Mouse (Mus musculus) embryonic facial prominence, embryonic 10.5 days (tissue): ENCODE data around the gene Cdk20. TPM values are rescaled to one million over a fixed set of nuclear protein-coding genes. Genes with fewer than 3 reads are reported as not detected.

Experiments
- DNase-seq: peaks from one replicate; pipeline ENCODE4 v3.0.0-alpha.2; 2017; ENCODE audit warnings: low spot score
- H3K27ac ChIP-seq: fragments of 300-500 bp; sonication (generic); replicated peaks from 2 replicates; pipeline ENCODE4 v1.5.1; 2016; ENCODE audit warnings: mild to moderate bottlenecking
- H3K27me3 ChIP-seq: fragments of 300-500 bp; sonication (generic); replicated peaks from 2 replicates; pipeline ENCODE4 v1.6.1; 2016; ENCODE audit warnings: low read depth, mild to moderate bottlenecking; ENCODE audit not compliant: poor library complexity, severe bottlenecking
- H3K36me3 ChIP-seq: fragments of 300-500 bp; sonication (generic); replicated peaks from 2 replicates; pipeline ENCODE4 v1.6.1; 2016; ENCODE audit warnings: mild to moderate bottlenecking, moderate library complexity
- H3K4me1 ChIP-seq: fragments of 300-500 bp; sonication (generic); 2 replicates; pipeline ENCODE4 v1.6.1; 2016
- H3K4me3 ChIP-seq: fragments of 300-500 bp; sonication (generic); 2 replicates; pipeline ENCODE4 v1.5.1; 2016; ENCODE audit warnings: mild to moderate bottlenecking, moderate library complexity
- H3K9me3 ChIP-seq: fragments of 300-500 bp; sonication (generic); 2 replicates; pipeline ENCODE4 v1.6.1; 2016; ENCODE audit warnings: mild to moderate bottlenecking
- WGBS: fragments of 180-500 bp; shearing (Covaris S2); methylation state at CpG from one replicate; pipeline ENCODE4 v1.1.7; 2016; 5-methylcytosine and 5-hydroxymethylcytosine counted together
- polyA plus RNA-seq: library from polyadenylated mRNA; unstranded; fragments of >200 nt; fragmentation: Nextera tagmentation; extraction: Ambion mirVana; gene quantifications from 2 replicates; pipeline ENCODE4 v1.2.1, GENCODE M21; 2016

The Cdk20 gene
- 10.2 and 11.7 TPM in 2 replicates for polyA plus RNA-seq

DNA sequence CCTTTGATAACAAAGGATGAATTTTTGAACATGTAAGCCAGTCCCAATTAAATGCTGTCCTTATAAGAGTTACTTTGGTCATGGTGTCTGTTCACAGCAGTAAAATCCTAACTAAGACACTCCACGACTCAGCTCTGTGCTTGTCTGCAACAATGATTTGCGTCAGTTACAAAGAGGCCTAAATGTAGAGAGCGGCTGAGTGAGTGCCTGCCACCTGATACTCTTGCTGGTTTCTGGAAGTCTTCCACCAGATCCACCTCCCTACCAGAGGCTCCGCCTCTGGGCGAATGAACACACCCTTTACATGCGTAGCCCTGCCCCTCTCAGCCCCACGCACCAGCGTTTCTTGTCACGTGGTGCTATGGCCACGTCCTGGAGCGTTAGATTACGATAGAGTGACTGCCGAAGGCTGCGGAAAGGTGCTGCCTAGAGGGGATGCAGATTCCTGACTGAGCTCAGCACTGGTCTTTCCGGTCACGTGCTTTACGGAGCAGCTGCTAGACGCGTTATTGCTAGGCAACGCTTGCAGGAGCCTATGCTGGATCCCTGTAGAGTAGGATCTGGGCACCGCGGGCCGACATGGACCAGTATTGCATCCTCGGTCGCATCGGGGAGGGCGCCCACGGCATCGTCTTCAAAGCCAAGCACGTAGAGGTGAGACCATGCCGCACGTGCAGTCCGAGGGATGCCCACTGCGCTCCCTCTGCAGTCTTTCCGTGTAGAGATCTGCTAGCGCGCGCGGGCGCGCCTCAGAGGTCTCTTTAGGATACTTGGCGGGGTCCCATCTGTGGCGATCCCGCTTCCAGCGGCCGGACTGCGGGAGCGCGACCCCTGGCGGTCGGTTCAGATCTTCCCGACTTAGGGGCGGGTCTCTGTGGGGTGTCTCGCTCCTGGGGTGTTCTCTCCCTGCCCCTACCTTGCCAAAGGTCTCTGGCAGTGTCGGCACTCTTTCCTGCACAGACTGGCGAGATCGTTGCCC lies at the start of gene Cdk20:
Cdk20 (plus strand) TSS at position 298 of the 979 bp plus-strand sequence.
- Histone ChIP-seq H3K36me3 (0 out of 2 replicates have a peak, but pooled peaks cover 2% of the 10 kb centered on the region), H3K27me3 (no peaks in the 10 kb centered on the region), H3K27ac (peak within 1 kb of the TSS; percentile 87), H3K4me3 (peak within 1 kb of the TSS; percentile 66), H3K4me1 (peaks cover 12% of the 10 kb centered on the region), H3K9me3 (no peaks in the 10 kb centered on the region)
- under 1% methylated on average over 57 of the region's 57 CpGs for WGBS
- DNase-seq, result peak; percentile 94

DNA sequence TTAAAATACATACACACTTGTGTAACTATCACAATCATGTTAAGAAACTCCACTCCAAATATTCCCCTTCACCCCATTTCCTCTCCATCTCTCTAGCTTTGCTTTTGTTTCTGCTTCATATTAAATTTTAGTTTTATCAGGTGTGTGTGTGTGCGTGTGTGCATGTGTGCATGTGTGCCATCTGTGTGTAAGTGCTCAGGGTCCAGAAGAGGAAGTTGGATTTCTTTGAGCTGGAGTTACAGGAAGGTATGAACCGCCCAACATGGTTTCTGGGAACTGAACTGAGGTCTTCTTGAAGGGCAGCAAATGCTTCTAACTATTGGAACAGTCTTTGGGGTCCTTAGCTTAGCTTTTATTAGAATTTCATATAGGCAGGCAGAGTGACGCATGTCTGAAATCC lies 47.2 kb upstream of the Cdk20 start:
- Histone ChIP-seq H3K27ac (no peak overlapping the region), H3K4me3 (no peak overlapping the region), H3K9me3 (no peaks in the 10 kb centered on the region), H3K4me1 (0 out of 2 replicates have a peak, but pooled peaks cover 2% of the 10 kb centered on the region), H3K27me3 (no peaks in the 10 kb centered on the region), H3K36me3 (no peaks in the 10 kb centered on the region)
- no peak for DNase-seq
- WGBS, result 90% methylated on average over 3 of the region's 3 CpGs

- DNase-seq, result no peak
- WGBS, result 54% methylated on average over 2 of the region's 2 CpGs
- H3K27ac ChIP-seq, result no peak overlapping the region
- H3K4me1 ChIP-seq, result 0 out of 2 replicates have a peak, but pooled peaks cover 2% of the 10 kb centered on the region
- H3K27me3 ChIP-seq, result no peaks in the 10 kb centered on the region
- H3K36me3 ChIP-seq, result no peaks in the 10 kb centered on the region
- no peaks in the 10 kb centered on the region for H3K9me3 ChIP-seq
- no peak overlapping the region for H3K4me3 ChIP-seq
These were observed 46.1 kb upstream of the Cdk20 start for GRCm38 (mm10) chr13:64386048-64386447.

- no peaks in the 10 kb centered on the region for H3K27me3 ChIP-seq
- H3K4me3 ChIP-seq, result no peak overlapping the region
- no peak for DNase-seq
- WGBS, result 75% methylated on average over 4 of the region's 4 CpGs
- no peaks in the 10 kb centered on the region for H3K9me3 ChIP-seq
- no peak overlapping the region for H3K27ac ChIP-seq
- 0 out of 2 replicates have a peak, but pooled peaks cover 2% of the 10 kb centered on the region for H3K4me1 ChIP-seq
- H3K36me3 ChIP-seq, result no peaks in the 10 kb centered on the region
These were observed 43.7 kb upstream of the Cdk20 start for GRCm38 (mm10) chr13:64388415-64388814.

- no peaks in the 10 kb centered on the region for H3K9me3 ChIP-seq
- no peaks in the 10 kb centered on the region for H3K36me3 ChIP-seq
- WGBS, result 68% methylated on average over 8 of the region's 8 CpGs
- no peak for DNase-seq
- H3K4me1 ChIP-seq, result peaks cover 11% of the 10 kb centered on the region; the same call in 1 of the 2 replicates
- H3K4me3 ChIP-seq, result no peak overlapping the region
- H3K27ac ChIP-seq, result no peak overlapping the region
- no peaks in the 10 kb centered on the region for H3K27me3 ChIP-seq
These were observed 35.1 kb upstream of the Cdk20 start for GRCm38 (mm10) chr13:64396979-64397378.

GRCm38 (mm10) chr13:64398065-64398464 lies 34.0 kb upstream of the Cdk20 start:
- Histone ChIP-seq H3K4me1 (peaks cover 13% of the 10 kb centered on the region; the same call in 1 of the 2 replicates), H3K9me3 (no peaks in the 10 kb centered on the region)
- WGBS, result 97% methylated on average over 1 of the region's 1 CpGs

GRCm38 (mm10) chr13:64399906-64400305 lies 32.2 kb upstream of the Cdk20 start:
- Histone ChIP-seq H3K27ac (no peak overlapping the region), H3K36me3 (no peaks in the 10 kb centered on the region), H3K27me3 (no peaks in the 10 kb centered on the region), H3K4me3 (no peak overlapping the region), H3K4me1 (peaks cover 13% of the 10 kb centered on the region; the same call in 1 of the 2 replicates), H3K9me3 (no peaks in the 10 kb centered on the region)
- DNase-seq, result no peak
- WGBS, result 87% methylated on average over 3 of the region's 3 CpGs

More at GRCm38 (mm10) chr13:64398065-64398464, 34.0 kb upstream of the Cdk20 start:
- Histone ChIP-seq H3K27me3 (no peaks in the 10 kb centered on the region), H3K36me3 (no peaks in the 10 kb centered on the region), H3K27ac (no peak overlapping the region), H3K4me3 (no peak overlapping the region)
- no peak for DNase-seq

DNA sequence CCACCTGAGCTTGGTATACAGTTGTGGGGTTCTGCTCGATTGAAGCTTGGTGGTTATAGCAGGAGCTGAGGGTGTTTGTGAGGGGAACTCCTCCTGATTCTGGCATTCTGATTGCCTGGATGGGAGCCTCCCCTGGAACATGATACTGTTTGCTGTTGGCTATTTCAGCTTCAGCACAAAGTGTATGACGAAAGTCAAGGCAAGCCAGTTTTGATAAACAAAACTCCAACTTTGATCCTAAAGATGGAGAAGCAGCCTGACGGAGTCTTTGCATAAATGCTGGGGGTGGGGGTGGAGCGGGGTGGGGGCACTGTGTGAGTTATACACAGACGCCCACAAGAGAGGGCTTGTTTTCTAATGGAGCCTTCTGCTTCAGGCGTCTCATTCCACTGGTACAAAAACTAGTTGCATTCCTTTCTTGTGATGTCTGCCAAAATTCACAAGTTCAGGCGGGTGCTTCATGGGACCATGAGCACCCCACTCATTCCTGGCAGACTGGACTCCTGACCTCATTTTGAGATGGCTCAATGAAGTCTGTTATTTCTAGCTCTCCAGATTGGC lies 31.2 kb upstream of the Cdk20 start:
- Histone ChIP-seq H3K4me3 (no peak overlapping the region), H3K9me3 (no peaks in the 10 kb centered on the region), H3K36me3 (no peaks in the 10 kb centered on the region), H3K4me1 (peaks cover 13% of the 10 kb centered on the region; the same call in 1 of the 2 replicates), H3K27ac (no peak overlapping the region), H3K27me3 (no peaks in the 10 kb centered on the region)
- WGBS, result 56% methylated on average over 7 of the region's 7 CpGs
- DNase-seq, result peak; percentile 28

DNA sequence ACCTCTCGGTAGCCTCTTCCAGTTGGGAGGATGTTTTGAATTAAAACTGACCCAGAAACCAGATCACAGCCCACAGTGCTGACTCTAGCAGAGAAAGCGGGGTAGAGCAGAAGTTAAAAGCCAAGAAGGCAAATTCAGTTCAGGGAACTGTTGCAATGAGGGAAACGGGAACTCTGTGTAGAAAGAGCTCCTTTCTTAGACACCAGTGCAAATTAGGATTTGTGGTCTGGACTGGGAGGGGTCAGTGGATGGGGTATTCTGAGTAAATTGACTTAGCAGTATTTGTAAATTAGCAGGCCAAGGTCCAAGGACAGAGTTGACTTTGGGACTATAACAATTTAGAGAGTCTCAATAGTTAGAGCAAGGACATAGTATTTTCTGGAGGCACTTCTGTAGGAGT lies 30.1 kb upstream of the Cdk20 start:
- Histone ChIP-seq H3K4me3 (no peak overlapping the region), H3K9me3 (no peaks in the 10 kb centered on the region)

DNA sequence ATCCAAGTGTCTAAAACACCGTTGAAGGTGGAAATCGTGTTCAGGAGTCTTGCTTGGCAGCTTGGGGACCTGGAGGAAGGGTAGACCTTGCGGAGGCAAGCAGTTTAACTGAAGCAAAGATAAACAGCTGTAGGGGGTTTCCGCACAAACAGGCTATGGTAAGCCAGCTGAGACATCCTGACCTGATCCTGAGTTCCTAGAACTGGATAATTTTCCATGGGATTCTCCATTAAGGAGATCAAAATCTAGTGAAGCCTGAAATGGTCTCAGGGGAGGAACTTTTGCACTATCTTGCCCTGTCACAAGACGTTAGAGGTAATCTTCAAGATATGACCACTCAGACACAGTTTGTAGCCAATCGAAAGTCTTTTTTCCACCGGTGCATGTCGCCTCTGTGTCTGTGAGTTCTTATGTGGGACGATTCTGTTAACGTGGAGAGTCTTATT lies 29.6 kb upstream of the Cdk20 start:
- no peaks in the 10 kb centered on the region for H3K36me3 ChIP-seq
- H3K4me1 ChIP-seq, result peaks cover 13% of the 10 kb centered on the region; the same call in 1 of the 2 replicates
- H3K9me3 ChIP-seq, result no peaks in the 10 kb centered on the region
- H3K27ac ChIP-seq, result no peak overlapping the region
- no peak overlapping the region for H3K4me3 ChIP-seq
- no peak for DNase-seq
- 85% methylated on average over 10 of the region's 10 CpGs for WGBS
- no peaks in the 10 kb centered on the region for H3K27me3 ChIP-seq

More for the DNA sequence above, 30.1 kb upstream of the Cdk20 start:
- H3K4me1 ChIP-seq, result peaks cover 13% of the 10 kb centered on the region; the same call in 1 of the 2 replicates
- no peaks in the 10 kb centered on the region for H3K36me3 ChIP-seq
- WGBS, result 52% methylated on average over 3 of the region's 3 CpGs
- no peak for DNase-seq
- H3K27ac ChIP-seq, result no peak overlapping the region
- no peaks in the 10 kb centered on the region for H3K27me3 ChIP-seq

GRCm38 (mm10) chr13:64402951-64403460 lies 29.1 kb upstream of the Cdk20 start:
- Histone ChIP-seq H3K36me3 (no peaks in the 10 kb centered on the region), H3K27me3 (no peaks in the 10 kb centered on the region), H3K4me3 (no peak overlapping the region), H3K4me1 (peaks cover 13% of the 10 kb centered on the region; the same call in 1 of the 2 replicates), H3K27ac (no peak overlapping the region), H3K9me3 (no peaks in the 10 kb centered on the region)
- 87% methylated on average over 8 of the region's 8 CpGs for WGBS
- DNase-seq, result no peak

- H3K36me3 ChIP-seq, result no peaks in the 10 kb centered on the region
- H3K9me3 ChIP-seq, result no peaks in the 10 kb centered on the region
- H3K27me3 ChIP-seq, result no peaks in the 10 kb centered on the region
- 47% methylated on average over 3 of the region's 3 CpGs for WGBS
- DNase-seq, result no peak
- no peak overlapping the region for H3K27ac ChIP-seq
- H3K4me3 ChIP-seq, result no peak overlapping the region
- H3K4me1 ChIP-seq, result peaks cover 13% of the 10 kb centered on the region; the same call in 1 of the 2 replicates
These were observed 28.6 kb upstream of the Cdk20 start for GRCm38 (mm10) chr13:64403519-64403918.
